Mouse (Mus musculus) neural tube, embryonic 14.5 days (tissue): ENCODE measurements around the gene Fam89b. TPM values are rescaled to one million over a fixed set of nuclear protein-coding genes. Genes with fewer than 3 reads are reported as not detected.
A peak's percentile ranks its signal among the peaks of the same experiment; 100 is the strongest.
"Not testable (repeated sequence)": the region's sequence is repeated elsewhere in the genome, so short reads cannot be mapped to it uniquely, and the experiment has no call there.

Experiments used
- ATAC-seq: fragments of 200-750 bp; cut with Nextera tagmentation; 2 replicates; pipeline ENCODE4 v1.8.0; 2017; ENCODE audit warnings: low read depth, mild to moderate bottlenecking, moderate TSS enrichment, moderate library complexity
- H3K27ac ChIP-seq: fragments of 300-500 bp; sonication (generic); 2 replicates; pipeline ENCODE4 v1.5.1; 2014; ENCODE audit warnings: low read depth, mild to moderate bottlenecking, control low read depth, low read length, moderate library complexity, mixed read lengths
- H3K27me3 ChIP-seq: fragments of 300-500 bp; sonication (generic); 2 replicates; pipeline ENCODE4 v1.6.1; 2014; ENCODE audit warnings: low read length; ENCODE audit not compliant: control insufficient read depth, insufficient read depth
- H3K36me3 ChIP-seq: fragments of 300-500 bp; sonication (generic); 2 replicates; pipeline ENCODE4 v1.6.1; 2014; ENCODE audit warnings: low read length, mixed read lengths; ENCODE audit not compliant: control insufficient read depth, insufficient read depth
- H3K4me1 ChIP-seq: fragments of 300-500 bp; sonication (generic); 2 replicates; pipeline ENCODE4 v1.6.1; 2014; ENCODE audit warnings: low read length; ENCODE audit not compliant: control insufficient read depth, insufficient read depth
- H3K4me2 ChIP-seq: fragments of 300-500 bp; sonication (generic); 2 replicates; pipeline ENCODE4 v1.6.1; 2014; ENCODE audit warnings: mild to moderate bottlenecking, low read depth, low read length, control low read depth
- H3K4me3 ChIP-seq: fragments of 300-500 bp; sonication (generic); 2 replicates; pipeline ENCODE4 v1.5.1; 2014; ENCODE audit warnings: low read depth, low read length, control low read depth, mixed read lengths
- H3K9ac ChIP-seq: fragments of 300-500 bp; sonication (generic); replicated peaks from 2 replicates; pipeline ENCODE4 v1.6.1; 2014; ENCODE audit warnings: low read depth, mild to moderate bottlenecking, control low read depth, low read length, mixed read lengths
- H3K9me3 ChIP-seq: fragments of 300-500 bp; sonication (generic); 2 replicates; pipeline ENCODE4 v1.6.1; 2016; ENCODE audit warnings: low read length; ENCODE audit not compliant: control insufficient read depth
- WGBS: fragments of 180-500 bp; shearing (Covaris S2); extraction: QIAGEN DNeasy Blood & Tissue Kit; methylation state at CpG from one replicate; pipeline ENCODE4 v1.1.7; 2014; 5-methylcytosine and 5-hydroxymethylcytosine counted together
- polyA plus RNA-seq: library from polyadenylated mRNA; unstranded; fragments of >200 nt; fragmentation: Nextera tagmentation; extraction: Ambion mirVana; gene quantifications from 2 replicates; pipeline ENCODE4 v1.2.1, GENCODE M21; 2014

The Fam89b gene
- polyA plus RNA-seq, 1 experiment from 2014 or later: 145 TPM

DNA sequence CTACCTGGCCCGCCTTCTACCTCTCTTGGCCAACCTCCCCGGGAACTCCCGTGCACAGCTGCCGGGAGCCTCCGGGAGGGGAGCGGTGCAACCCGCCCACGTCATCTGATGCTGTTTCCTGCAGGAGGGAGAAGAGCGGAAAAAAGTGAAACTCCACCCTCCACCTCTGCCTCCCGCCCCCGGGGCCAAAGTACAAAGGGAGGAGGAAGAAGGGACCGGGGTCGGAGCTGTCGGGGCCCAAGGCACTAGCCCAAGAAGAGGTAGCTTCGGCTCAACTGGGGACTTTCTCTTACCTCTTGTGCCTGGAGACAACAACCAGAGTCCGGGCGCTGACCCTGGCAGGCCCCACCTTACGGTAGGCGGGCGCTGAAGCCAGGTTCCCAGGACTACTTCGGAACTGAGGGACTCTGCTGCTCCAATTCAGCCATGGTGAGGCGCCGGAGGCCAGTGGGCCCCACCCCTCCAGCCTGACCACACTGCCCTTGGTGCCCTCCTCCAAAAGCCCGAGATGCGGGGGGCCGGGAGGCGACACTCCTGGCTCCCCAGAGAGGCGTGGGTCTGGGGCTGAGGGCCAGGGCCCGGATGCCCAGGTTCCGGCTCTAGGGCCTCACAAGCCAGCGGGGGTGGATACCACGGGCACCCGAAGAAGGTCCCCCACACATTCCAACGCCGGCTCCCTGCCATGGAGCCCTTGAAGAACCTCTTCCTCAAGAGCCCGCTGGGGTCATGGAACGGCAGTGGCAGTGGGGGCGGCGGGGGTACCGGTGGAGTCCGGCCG is 39.7 kb downstream of the Fam89b start:
- peaks cover 29% of the 10 kb centered on the region for H3K4me1 ChIP-seq
- H3K27ac ChIP-seq: peak overlapping the region; percentile 82
- H3K36me3 ChIP-seq: peaks cover 28% of the 10 kb centered on the region
- peak overlapping the region; percentile 67 for H3K9ac ChIP-seq
- H3K9me3 ChIP-seq: no peaks in the 10 kb centered on the region
- no peaks in the 10 kb centered on the region for H3K27me3 ChIP-seq
- WGBS: 13% methylated on average over 41 of the region's 42 CpGs
- H3K4me3 ChIP-seq: peak overlapping the region; percentile 86
- no peak for ATAC-seq
- H3K4me2 ChIP-seq: peak overlapping the region; percentile 95

DNA sequence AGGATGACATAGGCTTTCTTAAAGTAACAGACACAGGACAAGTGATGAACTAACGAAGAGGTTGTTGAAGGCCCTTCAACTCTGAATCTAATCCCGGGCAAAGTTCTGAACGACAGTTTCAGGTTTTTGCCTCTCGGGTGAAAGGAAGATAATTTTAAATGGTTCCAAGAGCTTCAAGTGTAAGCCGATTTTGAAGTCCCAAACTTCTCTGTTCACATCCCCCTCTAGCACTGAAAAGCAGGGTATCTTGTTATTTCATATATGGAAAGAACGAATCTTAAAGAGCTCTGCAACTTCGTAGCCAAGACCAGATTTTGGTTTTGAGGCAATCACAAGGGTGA is 40.4 kb downstream of the Fam89b start:
- Histone ChIP-seq H3K27ac (peak overlapping the region; percentile 82), H3K9me3 (no peaks in the 10 kb centered on the region), H3K36me3 (peaks cover 35% of the 10 kb centered on the region), H3K27me3 (no peaks in the 10 kb centered on the region), H3K4me1 (peaks cover 29% of the 10 kb centered on the region), H3K4me3 (peak overlapping the region; percentile 86), H3K9ac (peak overlapping the region; percentile 81), H3K4me2 (peak overlapping the region; percentile 95)
- WGBS: 2% methylated on average over 7 of the region's 7 CpGs
- ATAC-seq: no peak

DNA sequence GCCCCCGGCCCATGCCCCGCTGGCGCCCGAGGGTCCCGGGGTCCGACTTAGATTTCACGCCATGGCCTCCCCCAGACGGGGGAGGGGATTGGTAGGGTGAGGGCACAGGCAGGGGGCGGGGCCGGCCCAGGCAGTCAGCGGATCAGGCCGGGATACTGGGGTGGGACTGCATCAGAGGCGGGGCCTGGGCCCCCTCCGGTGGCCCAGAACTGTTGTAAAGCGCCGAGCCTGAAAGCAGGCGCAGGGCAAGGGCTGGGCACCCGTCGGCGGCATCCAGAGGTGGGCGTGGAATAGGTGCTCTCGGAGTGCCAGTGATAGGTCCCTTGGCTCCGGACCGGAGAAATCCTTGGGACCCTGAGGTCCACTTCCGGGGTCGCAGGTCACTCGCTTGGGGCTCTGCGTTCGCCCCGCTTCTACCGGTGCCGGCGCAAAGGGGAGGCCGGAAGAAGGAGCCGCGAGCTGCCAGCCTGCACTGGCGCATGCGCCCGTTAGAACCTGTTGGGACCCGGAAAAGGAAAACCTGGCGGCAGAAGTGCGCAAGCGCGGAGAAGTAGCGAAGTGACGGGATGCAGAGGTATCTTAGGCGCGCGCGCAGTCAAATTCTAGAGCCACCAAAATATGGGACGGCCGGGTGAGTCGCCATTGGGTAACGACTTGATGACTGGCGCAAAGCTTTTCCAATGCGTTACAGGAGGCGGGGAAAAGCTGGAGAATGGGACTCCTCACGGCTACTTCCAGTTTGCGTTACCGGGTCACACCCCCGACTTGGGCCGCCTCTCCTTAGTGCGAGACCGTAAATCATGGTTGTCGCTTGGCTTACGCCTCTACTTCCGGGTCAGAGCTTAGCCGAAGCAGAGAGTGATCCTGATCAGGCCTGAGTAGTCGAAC is 41.0 kb downstream of the Fam89b start, which contains the start of the genes Map3k11 and Pcnx3:
Map3k11 (plus strand) TSS at position 543 of the 888 bp plus-strand sequence.
Pcnx3 (minus strand) TSS at position 709 of the 888 bp plus-strand sequence.
- Histone ChIP-seq H3K9ac (peak within 1 kb of the TSS; percentile 81), H3K4me1 (peaks cover 29% of the 10 kb centered on the region), H3K27me3 (no peaks in the 10 kb centered on the region), H3K27ac (peak within 1 kb of the TSS; percentile 82), H3K9me3 (no peaks in the 10 kb centered on the region), H3K36me3 (peaks cover 40% of the 10 kb centered on the region), H3K4me3 (peak within 1 kb of the TSS; percentile 86), H3K4me2 (peak within 1 kb of the TSS; percentile 95)
- under 1% methylated on average over 69 of the region's 69 CpGs for WGBS
- peak; percentile 96 for ATAC-seq

DNA sequence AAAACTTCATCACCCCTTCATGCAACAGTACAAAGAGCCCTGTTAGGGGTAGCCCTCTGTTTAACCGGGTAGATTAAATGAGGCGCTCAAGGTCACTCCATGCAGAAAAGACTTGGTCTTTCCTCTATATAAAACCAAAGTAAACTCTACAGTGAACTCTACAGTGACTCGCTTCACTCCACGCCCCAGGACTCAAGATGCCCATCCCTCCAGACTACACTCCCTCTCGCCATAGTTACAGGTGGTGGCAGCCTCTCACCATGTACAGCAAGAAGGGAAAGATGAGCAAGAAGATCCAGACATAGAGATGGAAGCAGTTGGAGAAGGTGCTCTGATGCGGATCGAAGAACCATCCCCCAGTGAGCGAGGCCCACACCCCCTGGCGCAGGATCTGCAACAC is 41.7 kb downstream of the Fam89b start:
- no peaks in the 10 kb centered on the region for H3K27me3 ChIP-seq
- WGBS: 18% methylated on average over 9 of the region's 9 CpGs
- H3K36me3 ChIP-seq: peaks cover 46% of the 10 kb centered on the region

DNA sequence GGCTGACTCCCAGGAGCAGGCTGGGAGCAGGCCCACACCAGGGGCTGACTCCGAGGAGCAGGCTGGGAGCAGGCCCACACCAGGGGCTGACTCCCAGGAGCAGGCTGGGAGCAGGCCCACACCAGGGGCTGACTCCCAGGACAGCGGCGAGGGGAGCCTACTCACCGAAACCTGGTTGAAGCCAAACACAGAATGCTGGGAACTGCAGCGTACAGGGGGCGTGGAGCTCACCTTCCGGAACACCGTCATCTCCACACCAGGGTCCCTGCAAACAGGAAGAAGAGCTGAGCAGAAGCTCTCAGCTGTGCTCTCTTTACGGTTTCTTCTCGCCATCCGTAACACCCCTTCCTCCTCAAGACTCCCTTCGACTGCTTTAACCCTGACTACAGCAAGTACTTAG is 42.5 kb downstream of the Fam89b start:
- not testable (repeated sequence) for H3K4me3 ChIP-seq, H3K4me2 ChIP-seq, H3K27me3 ChIP-seq, ATAC-seq, H3K27ac ChIP-seq, H3K9ac ChIP-seq, H3K9me3 ChIP-seq
- WGBS: 89% methylated on average over 11 of the region's 12 CpGs
- peaks cover 54% of the 10 kb centered on the region for H3K36me3 ChIP-seq
- H3K4me1 ChIP-seq: peaks cover 29% of the 10 kb centered on the region

More for the DNA sequence above, 41.7 kb downstream of the Fam89b start:
- peak overlapping the region; percentile 82; the same call in 1 of the 2 replicates for H3K27ac ChIP-seq
- peak overlapping the region; percentile 95 for H3K4me2 ChIP-seq
- ATAC-seq: no peak
- H3K4me1 ChIP-seq: peaks cover 29% of the 10 kb centered on the region
- no peaks in the 10 kb centered on the region for H3K9me3 ChIP-seq
- peak overlapping the region; percentile 81 for H3K9ac ChIP-seq
- peak overlapping the region; percentile 86 for H3K4me3 ChIP-seq

DNA sequence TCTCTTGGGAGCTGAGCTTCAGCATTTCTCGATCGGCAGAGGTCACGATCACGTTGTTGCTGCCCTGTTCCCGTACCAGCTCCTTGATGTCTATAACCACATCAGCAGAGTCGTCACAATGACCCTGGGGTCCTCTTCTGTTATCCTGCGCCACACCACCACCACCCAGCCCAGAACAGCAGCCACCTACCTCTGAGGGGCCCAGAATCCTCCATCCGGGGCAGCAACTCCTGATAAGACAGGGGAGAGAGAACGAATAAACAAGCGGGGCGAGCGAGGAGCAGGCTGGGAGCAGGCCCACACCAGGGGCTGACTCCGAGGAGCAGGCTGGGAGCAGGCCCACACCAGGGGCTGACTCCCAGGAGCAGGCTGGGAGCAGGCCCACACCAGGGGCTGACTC is 43.0 kb downstream of the Fam89b start:
- Histone ChIP-seq H3K27ac (no peak overlapping the region), H3K4me1 (peaks cover 27% of the 10 kb centered on the region), H3K4me2 (no peak overlapping the region), H3K4me3 (no peak overlapping the region), H3K9ac (no peak overlapping the region), H3K36me3 (peaks cover 58% of the 10 kb centered on the region), H3K27me3 (no peaks in the 10 kb centered on the region), H3K9me3 (no peaks in the 10 kb centered on the region)
- no peak for ATAC-seq
- 95% methylated on average over 13 of the region's 13 CpGs for WGBS

DNA sequence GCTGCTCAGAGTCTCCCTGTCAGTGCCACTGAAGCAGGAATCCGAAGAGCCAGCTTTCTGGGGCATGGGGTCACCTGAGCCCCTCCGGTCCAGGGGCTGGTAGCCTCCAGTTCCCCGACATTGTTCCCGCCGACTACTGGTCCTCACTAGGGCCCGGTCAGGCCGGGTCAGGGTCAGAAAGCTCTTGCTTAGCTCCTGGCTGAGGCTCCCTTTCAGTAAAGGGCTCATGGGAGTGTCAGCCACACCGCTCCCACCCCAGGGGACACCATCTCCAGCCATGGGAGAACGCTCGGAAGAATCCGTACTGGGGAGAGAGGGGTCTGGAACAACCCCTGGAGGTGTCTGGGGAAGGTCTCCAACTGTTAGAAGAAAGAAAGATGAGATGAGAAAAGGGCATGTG is 43.6 kb downstream of the Fam89b start:
- 96% methylated on average over 11 of the region's 11 CpGs for WGBS
- Histone ChIP-seq H3K4me2 (no peak overlapping the region), H3K9ac (no peak overlapping the region), H3K4me1 (peaks cover 21% of the 10 kb centered on the region), H3K27me3 (no peaks in the 10 kb centered on the region), H3K36me3 (peaks cover 58% of the 10 kb centered on the region), H3K27ac (no peak overlapping the region), H3K9me3 (no peaks in the 10 kb centered on the region), H3K4me3 (no peak overlapping the region)
- no peak for ATAC-seq

DNA sequence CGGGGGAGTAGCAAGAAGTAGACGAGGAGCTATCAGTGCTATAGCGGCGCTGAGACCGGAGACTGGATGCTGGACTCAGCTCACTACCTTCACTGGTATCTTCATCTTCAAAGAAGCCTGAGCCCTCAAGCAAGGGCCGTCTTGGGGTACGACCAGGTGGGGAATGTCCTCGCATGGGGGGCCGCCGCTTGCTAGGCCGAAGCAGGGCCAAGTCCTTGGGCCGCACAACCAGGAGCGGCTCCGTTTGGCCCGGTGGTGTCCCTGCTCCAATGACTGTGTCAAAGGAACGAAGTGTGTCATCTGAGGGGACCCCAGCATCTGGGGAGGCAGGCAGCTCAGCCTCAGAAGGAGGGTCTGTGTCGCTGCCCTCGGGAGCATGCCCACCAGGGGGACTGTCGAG is 44.0 kb downstream of the Fam89b start:
- no peaks in the 10 kb centered on the region for H3K27me3 ChIP-seq
- H3K9ac ChIP-seq: no peak overlapping the region
- H3K4me3 ChIP-seq: no peak overlapping the region
- H3K36me3 ChIP-seq: peaks cover 58% of the 10 kb centered on the region
- peaks cover 17% of the 10 kb centered on the region for H3K4me1 ChIP-seq
- WGBS: 93% methylated on average over 19 of the region's 19 CpGs
- H3K9me3 ChIP-seq: no peaks in the 10 kb centered on the region
- ATAC-seq: no peak
- no peak overlapping the region for H3K4me2 ChIP-seq
- H3K27ac ChIP-seq: no peak overlapping the region

DNA sequence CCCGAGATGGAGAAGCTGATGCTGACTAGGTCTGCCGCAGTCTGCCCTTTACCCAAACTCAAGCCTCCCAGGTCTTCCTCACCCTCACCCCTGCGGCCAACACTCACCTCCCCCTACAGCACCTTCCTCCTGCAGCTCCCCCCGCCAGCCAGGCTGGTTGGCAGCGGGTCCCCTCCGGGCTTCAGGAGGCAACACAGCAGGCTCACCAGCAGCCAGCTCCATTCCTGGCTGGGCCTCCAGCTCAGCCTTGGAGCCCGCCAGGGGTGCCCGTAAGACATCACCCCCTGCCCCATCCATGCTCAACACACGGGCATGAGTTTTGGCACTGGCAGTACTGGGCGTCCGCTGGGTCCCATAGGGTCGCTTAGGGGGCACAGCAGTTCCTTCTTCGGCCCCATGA is 44.5 kb downstream of the Fam89b start:
- peaks cover 12% of the 10 kb centered on the region for H3K4me1 ChIP-seq
- no peak overlapping the region for H3K9ac ChIP-seq
- ATAC-seq: no peak
- H3K27me3 ChIP-seq: no peaks in the 10 kb centered on the region
- no peak overlapping the region for H3K4me3 ChIP-seq
- H3K9me3 ChIP-seq: no peaks in the 10 kb centered on the region
- 92% methylated on average over 13 of the region's 13 CpGs for WGBS
- peaks cover 62% of the 10 kb centered on the region for H3K36me3 ChIP-seq
- H3K27ac ChIP-seq: no peak overlapping the region
- no peak overlapping the region for H3K4me2 ChIP-seq
